Mouse (Mus musculus) heart, embryonic 13.5 days (tissue): Measurements from ENCODE around the gene Btg3. TPM values are rescaled to one million over a fixed set of nuclear protein-coding genes. Genes with fewer than 3 reads are reported as not detected.

Experiments used
- ATAC-seq: fragments of 200-750 bp; cut with Nextera tagmentation; 2 replicates; pipeline ENCODE4 v1.8.0; 2017; ENCODE audit warnings: moderate TSS enrichment; ENCODE audit not compliant: insufficient number of reproducible peaks, low FRiP score, low TSS enrichment; ENCODE audit errors: extremely low read depth
- H3K27ac ChIP-seq: fragments of 300-500 bp; sonication (generic); replicated peaks from 2 replicates; pipeline ENCODE4 v1.5.1; 2015; ENCODE audit warnings: moderate library complexity, mild to moderate bottlenecking, inconsistent platforms
- H3K27me3 ChIP-seq: fragments of 300-500 bp; sonication (generic); replicated peaks from 2 replicates; pipeline ENCODE4 v1.6.1; 2015; ENCODE audit warnings: mild to moderate bottlenecking, inconsistent platforms
- H3K36me3 ChIP-seq: fragments of 300-500 bp; sonication (generic); 2 replicates; pipeline ENCODE4 v1.6.1; 2015; ENCODE audit warnings: mild to moderate bottlenecking, inconsistent platforms
- H3K4me1 ChIP-seq: fragments of 300-500 bp; sonication (generic); 2 replicates; pipeline ENCODE4 v1.6.1; 2015; ENCODE audit warnings: inconsistent platforms
- H3K4me2 ChIP-seq: fragments of 300-500 bp; sonication (generic); 2 replicates; pipeline ENCODE4 v1.6.1; 2015; ENCODE audit warnings: inconsistent platforms, mild to moderate bottlenecking, moderate library complexity
- H3K4me3 ChIP-seq: fragments of 300-500 bp; sonication (generic); 2 replicates; pipeline ENCODE4 v1.5.1; 2015; ENCODE audit warnings: moderate library complexity, mild to moderate bottlenecking, inconsistent platforms
- H3K9ac ChIP-seq: fragments of 300-500 bp; sonication (generic); 2 replicates; pipeline ENCODE4 v1.6.1; 2015; ENCODE audit warnings: inconsistent platforms, mild to moderate bottlenecking, moderate library complexity
- H3K9me3 ChIP-seq: fragments of 300-500 bp; sonication (generic); 2 replicates; pipeline ENCODE4 v1.6.1; 2016; ENCODE audit warnings: inconsistent platforms
- WGBS: fragments of 180-500 bp; shearing (Covaris S2); methylation state at CpG from one replicate; pipeline ENCODE4 v1.1.7; 2015; ENCODE audit warnings: mixed read lengths; 5-methylcytosine and 5-hydroxymethylcytosine counted together
- polyA plus RNA-seq: library from polyadenylated mRNA; unstranded; fragments of >200 nt; fragmentation: Nextera tagmentation; extraction: Ambion mirVana; gene quantifications from 2 replicates; pipeline ENCODE4 v1.2.1, GENCODE M21; 2015

Gene Btg3
- polyA plus RNA-seq, 1 experiment from 2014 or later = 64.5 TPM

DNA sequence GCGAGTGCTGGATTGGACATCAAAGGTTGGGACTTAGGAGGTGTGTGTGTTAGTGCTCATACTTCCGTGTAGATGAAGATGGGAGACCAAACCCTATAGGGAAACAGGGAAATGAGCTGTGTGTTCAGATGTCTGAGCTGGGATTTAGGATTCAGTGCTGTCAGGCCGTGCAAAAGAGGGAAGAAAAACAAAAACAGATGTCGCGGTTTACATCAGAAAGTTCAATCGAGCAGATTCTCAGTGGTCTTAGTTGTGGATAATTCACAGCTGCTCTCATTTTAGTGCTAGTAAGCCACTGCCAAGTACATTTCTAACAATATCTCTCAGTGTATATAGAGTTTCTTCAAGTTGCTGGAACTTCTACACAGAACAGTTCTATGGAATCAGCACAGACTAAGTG, 33.2 kb downstream of the Btg3 start:
- WGBS = 63% methylated on average over 6 of the region's 6 CpGs

GRCm38 (mm10) chr16:78342767-78343166, 34.2 kb downstream of the Btg3 start:
- ATAC-seq = no peak
- WGBS = 79% methylated on average over 5 of the region's 5 CpGs
- peaks cover 16% of the 10 kb centered on the region; the same call in 1 of the 2 replicates for H3K36me3 ChIP-seq

More for the DNA sequence above, 33.2 kb downstream of the Btg3 start:
- H3K4me2 ChIP-seq = no peak overlapping the region
- H3K27ac ChIP-seq = no peak overlapping the region
- no peaks in the 10 kb centered on the region for H3K9me3 ChIP-seq
- no peak for ATAC-seq
- H3K9ac ChIP-seq = no peak overlapping the region
- H3K4me3 ChIP-seq = no peak overlapping the region
- no peaks in the 10 kb centered on the region for H3K27me3 ChIP-seq
- H3K4me1 ChIP-seq = peaks cover 24% of the 10 kb centered on the region
- H3K36me3 ChIP-seq = peaks cover 15% of the 10 kb centered on the region

GRCm38 (mm10) chr16:78341356-78341755, 35.6 kb downstream of the Btg3 start:
- no peak for ATAC-seq
- Histone ChIP-seq H3K4me2 (no peak overlapping the region), H3K9ac (no peak overlapping the region), H3K4me3 (no peak overlapping the region), H3K4me1 (peaks cover 14% of the 10 kb centered on the region), H3K27me3 (no peaks in the 10 kb centered on the region), H3K27ac (no peak overlapping the region), H3K9me3 (no peaks in the 10 kb centered on the region), H3K36me3 (peaks cover 21% of the 10 kb centered on the region)
- WGBS = 81% methylated on average over 4 of the region's 4 CpGs

More at GRCm38 (mm10) chr16:78342767-78343166, 34.2 kb downstream of the Btg3 start:
- no peak overlapping the region for H3K9ac ChIP-seq
- H3K4me3 ChIP-seq = no peak overlapping the region
- H3K4me2 ChIP-seq = no peak overlapping the region
- H3K9me3 ChIP-seq = no peaks in the 10 kb centered on the region
- peaks cover 22% of the 10 kb centered on the region for H3K4me1 ChIP-seq
- H3K27ac ChIP-seq = no peak overlapping the region
- H3K27me3 ChIP-seq = no peaks in the 10 kb centered on the region

- peaks cover 61% of the 10 kb centered on the region for H3K36me3 ChIP-seq
- no peak overlapping the region for H3K4me2 ChIP-seq
- H3K27ac ChIP-seq = no peak overlapping the region
- no peak overlapping the region for H3K4me3 ChIP-seq
- 65% methylated on average over 8 of the region's 8 CpGs for WGBS
- no peak overlapping the region for H3K9ac ChIP-seq
- ATAC-seq = no peak
- no peaks in the 10 kb centered on the region for H3K9me3 ChIP-seq
- H3K27me3 ChIP-seq = no peaks in the 10 kb centered on the region
- no peaks in the 10 kb centered on the region for H3K4me1 ChIP-seq
These were observed 39.8 kb downstream of the Btg3 start for GRCm38 (mm10) chr16:78337226-78337625.

GRCm38 (mm10) chr16:78327999-78328398, 49.0 kb downstream of the Btg3 start:
- no peaks in the 10 kb centered on the region for H3K9me3 ChIP-seq
- no peak overlapping the region for H3K4me2 ChIP-seq
- no peak overlapping the region for H3K27ac ChIP-seq
- no peak overlapping the region for H3K4me3 ChIP-seq
- ATAC-seq = no peak
- no peaks in the 10 kb centered on the region for H3K27me3 ChIP-seq
- H3K9ac ChIP-seq = no peak overlapping the region
- H3K4me1 ChIP-seq = peaks cover 8% of the 10 kb centered on the region
- peaks cover 41% of the 10 kb centered on the region for H3K36me3 ChIP-seq
- 90% methylated on average over 12 of the region's 12 CpGs for WGBS

- 84% methylated on average over 7 of the region's 7 CpGs for WGBS
- H3K4me1 ChIP-seq = peaks cover 13% of the 10 kb centered on the region
- H3K27me3 ChIP-seq = no peaks in the 10 kb centered on the region
- no peak overlapping the region for H3K9ac ChIP-seq
- peaks cover 37% of the 10 kb centered on the region for H3K36me3 ChIP-seq
- no peaks in the 10 kb centered on the region for H3K9me3 ChIP-seq
- H3K27ac ChIP-seq = no peak overlapping the region
- H3K4me3 ChIP-seq = no peak overlapping the region
- ATAC-seq = no peak
- H3K4me2 ChIP-seq = no peak overlapping the region
These were observed 49.4 kb downstream of the Btg3 start for GRCm38 (mm10) chr16:78327562-78327961.

DNA sequence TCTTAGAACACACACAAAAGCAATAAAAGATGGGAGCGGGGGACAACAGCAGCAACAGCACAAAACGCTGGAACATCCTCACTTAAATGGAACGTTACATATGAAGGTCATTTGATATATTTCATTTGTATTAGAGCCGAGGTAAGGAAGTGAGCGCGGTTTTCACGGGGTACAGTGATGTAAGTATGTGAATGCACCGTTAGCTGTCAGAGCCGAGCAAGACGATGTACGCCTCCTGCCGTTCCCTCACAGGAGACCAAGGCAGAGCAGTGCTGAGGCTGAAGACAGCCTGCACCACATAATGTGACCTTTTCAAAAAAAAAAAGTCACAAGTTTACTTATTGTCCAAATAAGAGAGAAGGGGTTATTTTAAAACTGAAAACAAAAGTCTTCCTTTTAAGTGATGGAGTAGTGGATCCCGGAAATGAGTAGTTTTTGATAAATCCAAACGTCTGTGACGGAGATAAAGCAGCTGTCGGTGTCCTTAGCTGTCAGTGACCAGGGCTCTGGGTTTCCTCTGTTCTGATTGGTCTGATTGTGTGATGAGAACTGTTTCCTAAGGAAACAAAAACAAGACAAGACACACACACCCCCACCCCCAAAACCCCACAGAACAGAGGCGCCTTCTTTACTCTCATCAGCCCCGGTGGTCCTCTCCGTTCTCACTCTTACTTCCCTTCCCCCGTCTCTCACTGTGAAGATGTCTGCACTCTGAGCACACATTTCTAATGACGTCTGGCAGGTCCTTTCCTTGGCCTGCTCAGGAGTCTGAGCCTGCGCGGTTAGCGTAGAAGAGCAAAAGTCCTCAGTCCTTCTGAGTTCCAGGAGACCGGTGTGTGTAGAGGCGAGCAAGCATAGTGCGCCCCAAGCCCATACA, 50.8 kb downstream of the Btg3 start:
- Histone ChIP-seq H3K9me3 (no peaks in the 10 kb centered on the region), H3K27ac (no peak overlapping the region), H3K4me3 (peak overlapping the region; percentile 17), H3K9ac (0 out of 2 replicates have a peak overlapping the region, but pooled peaks have one; percentile 10), H3K4me2 (peak overlapping the region; percentile 49), H3K4me1 (peaks cover 26% of the 10 kb centered on the region), H3K36me3 (peaks cover 35% of the 10 kb centered on the region), H3K27me3 (no peaks in the 10 kb centered on the region)
- ATAC-seq = no peak
- 44% methylated on average over 27 of the region's 27 CpGs for WGBS

- peak overlapping the region; percentile 61 for H3K4me2 ChIP-seq
- no peaks in the 10 kb centered on the region for H3K27me3 ChIP-seq
- no peaks in the 10 kb centered on the region for H3K9me3 ChIP-seq
- H3K9ac ChIP-seq = peak overlapping the region; percentile 50; the same call in 1 of the 2 replicates
- 18% methylated on average over 7 of the region's 7 CpGs for WGBS
- H3K27ac ChIP-seq = peak overlapping the region; percentile 25; the same call in 1 of the 2 replicates
- H3K4me1 ChIP-seq = peaks cover 56% of the 10 kb centered on the region
- peak overlapping the region; percentile 25 for H3K4me3 ChIP-seq
- no peak for ATAC-seq
- H3K36me3 ChIP-seq = peaks cover 7% of the 10 kb centered on the region
These were observed 54.9 kb downstream of the Btg3 start for GRCm38 (mm10) chr16:78322140-78322539.

DNA sequence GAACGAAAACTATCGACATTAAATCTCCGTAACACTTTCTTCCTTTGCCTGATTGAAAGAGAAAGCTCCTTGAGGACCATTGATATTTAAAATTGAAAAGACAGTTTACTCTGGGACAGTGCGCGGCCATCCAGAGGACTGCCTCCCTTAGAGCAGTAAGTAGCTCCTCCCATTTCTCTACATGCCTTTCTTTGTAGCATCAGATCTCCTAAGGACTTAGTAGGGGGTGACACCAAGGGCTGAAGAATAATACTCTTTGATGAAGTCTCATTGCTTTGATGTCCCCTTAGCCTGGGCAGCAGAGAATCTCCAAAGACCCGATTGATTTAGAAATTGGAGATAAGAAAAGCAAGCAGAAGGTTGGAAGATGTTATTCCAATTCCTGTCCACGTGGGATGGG, 55.4 kb downstream of the Btg3 start:
- H3K36me3 ChIP-seq = peaks cover 2% of the 10 kb centered on the region; the same call in 1 of the 2 replicates
- H3K4me2 ChIP-seq = peak overlapping the region; percentile 61
- H3K27ac ChIP-seq = 0 out of 2 replicates have a peak overlapping the region, but pooled peaks have one; percentile 25
- H3K9me3 ChIP-seq = no peaks in the 10 kb centered on the region
- H3K4me3 ChIP-seq = no peak overlapping the region
- WGBS = 12% methylated on average over 7 of the region's 7 CpGs
- H3K27me3 ChIP-seq = no peaks in the 10 kb centered on the region
- H3K4me1 ChIP-seq = peaks cover 58% of the 10 kb centered on the region
- ATAC-seq = no peak
- no peak overlapping the region; the same call in 1 of the 2 replicates for H3K9ac ChIP-seq

GRCm38 (mm10) chr16:78319711-78320110, 57.3 kb downstream of the Btg3 start:
- Histone ChIP-seq H3K4me1 (peaks cover 63% of the 10 kb centered on the region), H3K4me2 (no peak overlapping the region)

GRCm38 (mm10) chr16:78317960-78318359, 59.0 kb downstream of the Btg3 start:
- 12% methylated on average over 7 of the region's 7 CpGs for WGBS
- Histone ChIP-seq H3K27me3 (no peaks in the 10 kb centered on the region), H3K4me1 (peaks cover 77% of the 10 kb centered on the region), H3K9ac (peak overlapping the region; percentile 65), H3K4me3 (0 out of 2 replicates have a peak overlapping the region, but pooled peaks have one; percentile 13), H3K4me2 (peak overlapping the region; percentile 50), H3K9me3 (no peaks in the 10 kb centered on the region), H3K36me3 (0 out of 2 replicates have a peak, but pooled peaks cover 2% of the 10 kb centered on the region), H3K27ac (peak overlapping the region; percentile 62)
- ATAC-seq = peak; percentile 14; the same call in 1 of the 2 replicates

More at GRCm38 (mm10) chr16:78319711-78320110, 57.3 kb downstream of the Btg3 start:
- ATAC-seq = no peak
- Histone ChIP-seq H3K9me3 (no peaks in the 10 kb centered on the region), H3K36me3 (0 out of 2 replicates have a peak, but pooled peaks cover 2% of the 10 kb centered on the region), H3K27me3 (no peaks in the 10 kb centered on the region), H3K9ac (no peak overlapping the region), H3K27ac (no peak overlapping the region), H3K4me3 (no peak overlapping the region)
- 68% methylated on average over 7 of the region's 7 CpGs for WGBS
